Mouse (Mus musculus) adrenal gland, postnatal 4 days (tissue): Measurements from ENCODE around the gene Cks2. TPM values are rescaled to one million over a fixed set of nuclear protein-coding genes. Genes with fewer than 3 reads are reported as not detected.

ENCODE experiments used
- DNase-seq, 2 experiments: peaks; one replicate each; pipeline ENCODE4 v3.0.0; 2021 to 2022; ENCODE audit warnings: low spot score in 2 of 2, mixed read lengths in 2 of 2
- total RNA-seq, 2 experiments: library from RNA; stranded (reverse); gene quantifications; 2 replicates each; pipeline ENCODE4 v1.2.3; 2021

Gene Cks2
- total RNA-seq, 2 experiments from 2014 or later: 49.0 to 49.5 TPM

- no peak for DNase-seq
Observed at GRCm38 (mm10) chr13:51677630-51678185, 32.7 kb downstream of the Cks2 start.

- no peak for DNase-seq
Observed at GRCm38 (mm10) chr13:51678687-51679086, 33.7 kb downstream of the Cks2 start.

- no peak for DNase-seq
Observed at GRCm38 (mm10) chr13:51679332-51679731, 34.3 kb downstream of the Cks2 start.

DNA sequence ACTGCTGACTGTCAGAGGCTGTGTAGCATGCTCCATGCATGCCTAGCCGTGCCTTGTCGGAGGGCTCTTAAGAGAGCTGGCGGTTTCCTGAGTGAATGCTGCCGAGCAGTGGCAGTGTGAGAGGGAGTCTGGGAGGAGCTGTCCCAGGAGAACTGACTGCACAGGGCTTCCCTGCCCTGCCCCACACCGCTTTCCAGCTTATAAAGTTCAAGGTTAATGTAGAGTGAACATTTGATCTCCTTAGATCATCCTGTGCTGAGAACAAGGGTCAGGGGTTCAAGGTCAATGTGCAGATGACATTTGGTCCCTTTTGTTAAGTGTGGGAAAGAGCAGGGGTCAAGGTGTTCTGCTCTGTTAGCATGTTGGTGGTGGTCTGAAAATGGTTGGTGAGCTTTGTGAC lies 36.0 kb downstream of the Cks2 start:
- no peak for DNase-seq

DNA sequence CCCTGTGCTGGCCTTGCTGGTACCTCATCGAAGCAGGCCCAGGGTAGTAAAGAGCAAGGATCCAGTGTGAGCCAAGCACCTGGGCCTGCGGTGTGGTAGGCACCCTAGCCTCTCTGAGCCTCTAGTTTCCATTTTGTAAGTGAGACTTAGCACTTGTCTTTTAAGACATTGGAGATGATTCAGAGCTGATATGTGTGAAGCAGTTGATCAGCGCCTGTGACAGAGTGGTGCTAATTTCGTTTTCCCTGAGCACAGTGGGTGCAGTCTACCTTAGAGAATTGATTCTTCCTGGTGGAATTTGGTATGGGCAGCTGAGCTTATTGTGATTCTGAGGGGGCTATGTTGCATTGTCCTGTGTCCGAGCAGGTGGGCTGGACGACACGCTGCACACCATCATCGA lies 36.6 kb downstream of the Cks2 start:
- no peak for DNase-seq

GRCm38 (mm10) chr13:51685290-51685966 lies 40.4 kb downstream of the Cks2 start:
- no peak for DNase-seq

- DNase-seq: no peak
Observed at GRCm38 (mm10) chr13:51686966-51687365, 41.9 kb downstream of the Cks2 start.

DNA sequence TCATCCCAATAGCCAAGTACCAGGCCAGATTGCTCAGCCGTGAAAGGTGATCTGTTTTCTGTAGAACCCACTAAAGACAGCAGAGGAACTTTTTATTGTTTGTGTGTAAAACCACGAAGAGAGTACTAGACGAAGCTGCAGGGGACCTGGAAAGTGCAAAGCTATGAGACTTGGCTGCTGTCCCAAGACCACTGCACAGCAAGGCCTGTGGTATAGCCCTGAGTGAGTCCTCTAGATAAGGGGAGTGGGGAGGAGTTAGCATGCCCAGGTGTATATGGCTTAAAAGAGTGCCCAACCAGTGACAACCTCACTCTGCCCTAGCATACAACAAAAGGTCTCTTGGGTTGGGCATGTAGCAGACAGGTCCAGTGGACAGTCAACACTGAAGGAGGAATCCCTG lies 43.7 kb downstream of the Cks2 start:
- no peak for DNase-seq

DNA sequence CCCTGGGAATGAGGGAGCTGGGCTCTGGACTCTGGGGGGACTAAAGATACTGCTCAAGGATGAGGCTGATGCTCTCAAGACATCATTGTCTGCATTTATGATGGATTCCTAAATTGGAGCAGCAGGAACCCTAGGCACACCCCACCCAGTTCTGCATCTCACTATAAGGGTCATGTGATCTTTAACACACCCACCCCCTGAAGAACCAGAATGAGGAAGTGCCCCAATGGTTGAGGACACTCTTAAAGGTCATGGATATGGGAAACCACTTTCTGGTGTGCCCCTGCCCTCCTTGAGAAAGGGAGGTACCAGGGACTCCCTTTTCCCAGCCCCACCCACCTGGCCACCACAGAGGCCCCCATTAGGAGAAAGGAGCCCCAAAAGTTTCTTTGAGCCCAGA lies 51.4 kb downstream of the Cks2 start:
- no peak for DNase-seq

- DNase-seq: no peak
Observed at GRCm38 (mm10) chr13:51697455-51697854, 52.4 kb downstream of the Cks2 start.

DNA sequence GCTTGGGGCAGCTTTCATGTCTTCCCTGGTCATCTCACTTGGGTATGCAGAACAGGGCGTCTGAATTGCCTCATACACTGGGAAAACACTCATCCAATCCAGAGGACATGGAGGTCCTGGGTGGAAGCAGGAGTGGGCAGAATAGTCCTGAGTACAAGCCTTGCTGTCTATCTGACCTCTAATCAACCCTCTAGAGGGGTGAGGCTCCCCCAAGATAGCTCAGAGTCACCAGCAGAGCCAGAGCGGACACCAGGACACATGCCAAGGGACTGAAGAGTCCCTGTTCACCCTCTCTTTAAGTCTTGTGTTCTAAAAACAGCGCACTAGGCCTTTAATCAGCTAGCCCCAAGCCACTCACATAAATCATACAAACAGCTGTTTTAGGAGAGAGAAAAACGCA lies 52.9 kb downstream of the Cks2 start:
- DNase-seq: no peak

- DNase-seq: no peak
Observed at GRCm38 (mm10) chr13:51698318-51698717, 53.3 kb downstream of the Cks2 start.

Other genes starting within 250 kb of the Cks2 start
- gene S1pr3, start 236.6 kb upstream of the Cks2 start, total RNA-seq: 10 to 100 TPM; 23.6 to 26.5 TPM
- 1 to 10 TPM; 3.1 to 4.0 TPM for gene Shc3, start 75.8 kb upstream of the Cks2 start, total RNA-seq
- gene Secisbp2, start 6.5 kb downstream of the Cks2 start, total RNA-seq: 10 to 100 TPM; 23.4 to 32.4 TPM
- gene Sema4d, start 148.5 kb downstream of the Cks2 start, total RNA-seq: 10 to 100 TPM; 22.0 to 30.9 TPM
- gene Gadd45g, start 201.4 kb downstream of the Cks2 start, total RNA-seq: 10 to 100 TPM; 22.9 to 25.0 TPM